Mouse (Mus musculus): ENCODE measurements around the gene Gm49322. TPM values are rescaled to one million over a fixed set of nuclear protein-coding genes. Genes with fewer than 3 reads are reported as not detected.
"Not testable (repeated sequence)": the region's sequence is repeated elsewhere in the genome, so short reads cannot be mapped to it uniquely, and the experiment has no call there.

Gm49322 gene
- total RNA-seq, 2 experiments from 2014 or later = 0.41 to 0.58 TPM

GRCm38 (mm10) chr10:80646936-80647335, 41.1 kb downstream of the Gm49322 start:
- intact Hi-C loops (cut with DNase I) = no loop called here
- DNase-seq = no peak

- DNase-seq; intact Hi-C loops (cut with DNase I): not testable (repeated sequence)
Observed at GRCm38 (mm10) chr10:80649910-80650309, 44.1 kb downstream of the Gm49322 start.

GRCm38 (mm10) chr10:80650392-80650791, 44.6 kb downstream of the Gm49322 start:
- intact Hi-C loops (cut with DNase I) = no loop called here
- DNase-seq = no peak

- intact Hi-C loops (cut with DNase I) = loop anchor here (2.0 kb wide), 1 partner anchor 22 kb away; no protein-coding TSS in a partner anchor
- DNase-seq = no peak
Observed at GRCm38 (mm10) chr10:80653156-80653720, 47.4 kb downstream of the Gm49322 start.

- intact Hi-C loops (cut with DNase I) = no loop called here
- DNase-seq = no peak
Observed at GRCm38 (mm10) chr10:80654866-80655265, 49.0 kb downstream of the Gm49322 start.

GRCm38 (mm10) chr10:80655406-80656129, 49.7 kb downstream of the Gm49322 start:
- intact Hi-C loops (cut with DNase I) = loop anchor here (1.0 kb wide), 1 partner anchor 32 kb away; no protein-coding TSS in a partner anchor
- no peak for DNase-seq

GRCm38 (mm10) chr10:80656130-80656862, 50.5 kb downstream of the Gm49322 start:
- intact Hi-C loops (cut with DNase I) = loop anchor here (1.0 kb wide), 1 partner anchor 33 kb away; no protein-coding TSS in a partner anchor
- DNase-seq = peak; percentile 93 to 98

- intact Hi-C loops (cut with DNase I) = loop anchor here (1.0 kb wide), 1 partner anchor 34 kb away; no protein-coding TSS in a partner anchor
- no peak for DNase-seq
Observed at GRCm38 (mm10) chr10:80656863-80657623, 51.2 kb downstream of the Gm49322 start, which contains the start of gene Btbd2. Btbd2 (minus strand) TSS chr10:80657071.

- DNase-seq = no peak
- intact Hi-C loops (cut with DNase I) = loop anchor here (1.0 kb wide), 1 partner anchor 80 kb away; no protein-coding TSS in a partner anchor
Observed at GRCm38 (mm10) chr10:80658194-80658840, 52.5 kb downstream of the Gm49322 start.

- intact Hi-C loops (cut with DNase I) = loop anchor here (1.0 kb wide), 2 partner anchors 25 to 81 kb away; no protein-coding TSS in a partner anchor
Observed at GRCm38 (mm10) chr10:80658841-80659202, 53.0 kb downstream of the Gm49322 start.

GRCm38 (mm10) chr10:80659213-80659612, 53.4 kb downstream of the Gm49322 start:
- intact Hi-C loops (cut with DNase I) = loop anchor here (1.0 kb wide), 1 partner anchor 25 kb away; no protein-coding TSS in a partner anchor
- DNase-seq = peak; percentile 82 to 83

More at GRCm38 (mm10) chr10:80658841-80659202, 53.0 kb downstream of the Gm49322 start:
- DNase-seq = no peak

- intact Hi-C loops (cut with DNase I) = loop anchor here (2.0 kb wide), 1 partner anchor 50 kb away; no protein-coding TSS in a partner anchor
- DNase-seq = peak in 1 of 2 experiments; percentile 65
Observed at GRCm38 (mm10) chr10:80661149-80661548, 55.3 kb downstream of the Gm49322 start.

GRCm38 (mm10) chr10:80663485-80664196, 57.8 kb downstream of the Gm49322 start:
- intact Hi-C loops (cut with DNase I) = loop anchor here (2.0 kb wide), 1 partner anchor 15 kb away; the partner anchor contains the start of gene Mknk2
- no peak for DNase-seq

GRCm38 (mm10) chr10:80664197-80665015, 58.6 kb downstream of the Gm49322 start:
- DNase-seq = peak; percentile 88 to 92
- intact Hi-C loops (cut with DNase I) = loop anchor here (1.0 to 2.0 kb wide), 2 partner anchors 10 to 14 kb away; partner anchors contain the start of gene Mknk2

GRCm38 (mm10) chr10:80665016-80665380, 59.2 kb downstream of the Gm49322 start:
- DNase-seq = peak; percentile 85
- intact Hi-C loops (cut with DNase I) = loop anchor here (1.0 to 2.0 kb wide), 2 partner anchors 9 to 14 kb away; partner anchors contain the start of gene Mknk2

Measured in heart, postnatal 36 days (tissue).